21 mouse cellular contexts compared by ENCODE assay signal in genomic region chr19:22451290-22451689, GRCm38 (mm10).
DNase-seq lines count a peak whose midpoint lies in the region; ATAC-seq and TF ChIP-seq lines count a peak whose summit lies in the region.
"Had no signal": no experiment of that assay in that cellular context is flagged by ENCODE, and none has a peak within 500 bp of the region (broad histone marks: within the 10 kb centered on the region; RNA-seq: fewer than 3 reads in every experiment).

No protein-coding gene starts in this region.

- peak; percentile 52 for DNase-seq in cerebellum, postnatal 10 days
- no peak for DNase-seq in cerebellum, adult 9-11 months
- DNase-seq in lung, embryonic 14.5 days: peak; percentile 40
- no peak for DNase-seq in lung, postnatal 0 days (ENCODE audit: low spot score)
- DNase-seq in neural tube, embryonic 10.5 days (ENCODE audit: extremely low spot score, low spot score): no peak
- DNase-seq: adrenal gland, postnatal 14 days; gastrocnemius, postnatal 25 days; heart, adult 2 months; spleen, adult 18-20 months had no signal

- no peak for ATAC-seq in hindbrain, embryonic 15.5 days (ENCODE audit: low FRiP score, low read depth)
- ATAC-seq in hindbrain, embryonic 16.5 days: no peak
- ATAC-seq in lung, embryonic 14.5 days (ENCODE audit: insufficient read depth): no peak
- ATAC-seq in lung, postnatal 0 days: no peak
- ATAC-seq in neural tube, embryonic 15.5 days (ENCODE audit: low FRiP score): no peak
- ATAC-seq: CD4-positive, CD25-positive, alpha-beta regulatory T cell, adult 4 months; forebrain, embryonic 15.5 days; intestine, postnatal 0 days; liver, embryonic 12.5 days; midbrain, embryonic 15.5 days had no signal

- H3K27ac ChIP-seq in hindbrain, embryonic 15.5 days (replicated peaks): no peak overlapping the region
- H3K27ac ChIP-seq in hindbrain, embryonic 16.5 days (ENCODE audit: low read depth, low read length): no peak overlapping the region
- no peak overlapping the region for H3K27ac ChIP-seq in lung, embryonic 14.5 days (ENCODE audit: low read depth)
- no peak overlapping the region for H3K27ac ChIP-seq in lung, postnatal 0 days (ENCODE audit: low read length)
- H3K27ac ChIP-seq in neural tube, embryonic 15.5 days (replicated peaks): no peak overlapping the region
- H3K27ac ChIP-seq: embryonic facial prominence, embryonic 15.5 days; forebrain, embryonic 15.5 days; heart, adult 2 months; heart, embryonic 13.5 days; limb, embryonic 13.5 days; liver, embryonic 12.5 days; lung, embryonic 15.5 days; midbrain, embryonic 15.5 days had no signal

- H3K9ac ChIP-seq in hindbrain, embryonic 15.5 days: no peak overlapping the region
- H3K9ac ChIP-seq in hindbrain, embryonic 16.5 days (ENCODE audit: low read depth, low read length): no peak overlapping the region
- H3K9ac ChIP-seq in lung, embryonic 14.5 days: no peak overlapping the region
- no peak overlapping the region for H3K9ac ChIP-seq in lung, postnatal 0 days (replicated peaks; ENCODE audit: low read depth)
- no peak overlapping the region for H3K9ac ChIP-seq in neural tube, embryonic 15.5 days (replicated peaks)
- H3K9ac ChIP-seq: embryonic facial prominence, embryonic 15.5 days; forebrain, embryonic 15.5 days; heart, embryonic 13.5 days; limb, embryonic 13.5 days; liver, embryonic 12.5 days; lung, embryonic 15.5 days; midbrain, embryonic 15.5 days had no signal

- H3K4me3 ChIP-seq in hindbrain, embryonic 15.5 days: no peak overlapping the region
- no peak overlapping the region for H3K4me3 ChIP-seq in hindbrain, embryonic 16.5 days (ENCODE audit: low read length)
- no peak overlapping the region for H3K4me3 ChIP-seq in lung, embryonic 14.5 days (ENCODE audit: low read depth, low read length)
- no peak overlapping the region for H3K4me3 ChIP-seq in lung, postnatal 0 days (ENCODE audit: low read depth, low read length)
- H3K4me3 ChIP-seq in neural tube, embryonic 15.5 days (replicated peaks): no peak overlapping the region
- H3K4me3 ChIP-seq: embryonic facial prominence, embryonic 15.5 days; forebrain, embryonic 15.5 days; heart, adult 2 months; heart, embryonic 13.5 days; limb, embryonic 13.5 days; liver, embryonic 12.5 days; lung, embryonic 15.5 days; midbrain, embryonic 15.5 days had no signal

- H3K4me1 ChIP-seq in hindbrain, embryonic 15.5 days (replicated peaks): peaks cover 28% of the 10 kb centered on the region
- H3K4me1 ChIP-seq in hindbrain, embryonic 16.5 days (ENCODE audit: control insufficient read depth, insufficient read depth, low read depth, low read length): peaks cover 5% of the 10 kb centered on the region
- 0 out of 2 replicates have a peak, but pooled peaks cover 5% of the 10 kb centered on the region for H3K4me1 ChIP-seq in lung, embryonic 14.5 days (ENCODE audit: insufficient read depth)
- H3K4me1 ChIP-seq in lung, postnatal 0 days (ENCODE audit: insufficient read depth, low read depth, low read length): peaks cover 8% of the 10 kb centered on the region
- H3K4me1 ChIP-seq in neural tube, embryonic 15.5 days: peaks cover 25% of the 10 kb centered on the region
- H3K4me1 ChIP-seq: liver, embryonic 12.5 days had no signal

- H3K27me3 ChIP-seq in hindbrain, embryonic 15.5 days: no peaks in the 10 kb centered on the region
- no peaks in the 10 kb centered on the region for H3K27me3 ChIP-seq in hindbrain, embryonic 16.5 days (replicated peaks; ENCODE audit: control insufficient read depth, insufficient read depth, low read length)
- H3K27me3 ChIP-seq in lung, embryonic 14.5 days (ENCODE audit: insufficient read depth, low read length): no peaks in the 10 kb centered on the region
- no peaks in the 10 kb centered on the region for H3K27me3 ChIP-seq in lung, postnatal 0 days (replicated peaks; ENCODE audit: insufficient read depth, low read length)
- no peaks in the 10 kb centered on the region for H3K27me3 ChIP-seq in neural tube, embryonic 15.5 days (replicated peaks)
- H3K27me3 ChIP-seq: forebrain, embryonic 15.5 days; liver, embryonic 12.5 days; midbrain, embryonic 15.5 days had no signal

- TF ChIP-seq CTCF in lung, embryonic 14.5 days (IDR thresholded peaks at IDR 0.05; ENCODE audit: low read depth): no peak
- TF ChIP-seq CTCF in lung, postnatal 0 days (IDR thresholded peaks at IDR 0.05): no peak

- H3K4me2 ChIP-seq in hindbrain, embryonic 15.5 days: peak overlapping the region; percentile 85
- H3K4me2 ChIP-seq in hindbrain, embryonic 16.5 days (ENCODE audit: low read length): no peak overlapping the region; the same call in 1 of the 2 replicates
- H3K4me2 ChIP-seq in lung, embryonic 14.5 days: no peak overlapping the region
- H3K4me2 ChIP-seq in lung, postnatal 0 days (replicated peaks; ENCODE audit: low read depth, low read length): no peak overlapping the region
- peak overlapping the region; percentile 77; the same call in 1 of the 2 replicates for H3K4me2 ChIP-seq in neural tube, embryonic 15.5 days
- H3K4me2 ChIP-seq: embryonic facial prominence, embryonic 15.5 days; forebrain, embryonic 15.5 days; heart, embryonic 13.5 days; limb, embryonic 13.5 days; liver, embryonic 12.5 days; lung, embryonic 15.5 days had no signal

- TF ChIP-seq EP300 in lung, postnatal 0 days (IDR thresholded peaks at IDR 0.05): no peak

- 82% methylated on average over 5 of the region's 5 CpGs for WGBS in hindbrain, embryonic 15.5 days
- 82% methylated on average over 5 of the region's 5 CpGs for WGBS in hindbrain, embryonic 16.5 days
- 60% methylated on average over 5 of the region's 5 CpGs for WGBS in lung, embryonic 14.5 days
- 69% methylated on average over 5 of the region's 5 CpGs for WGBS in lung, postnatal 0 days
- WGBS in neural tube, embryonic 15.5 days: 88% methylated on average over 5 of the region's 5 CpGs

- H3K36me3 ChIP-seq in hindbrain, embryonic 15.5 days: no peaks in the 10 kb centered on the region
- H3K36me3 ChIP-seq in hindbrain, embryonic 16.5 days (ENCODE audit: control insufficient read depth, insufficient read depth, low read length): no peaks in the 10 kb centered on the region
- no peaks in the 10 kb centered on the region for H3K36me3 ChIP-seq in lung, embryonic 14.5 days (ENCODE audit: insufficient read depth)
- no peaks in the 10 kb centered on the region for H3K36me3 ChIP-seq in lung, postnatal 0 days (ENCODE audit: insufficient read depth, low read length)
- no peaks in the 10 kb centered on the region for H3K36me3 ChIP-seq in neural tube, embryonic 15.5 days
- H3K36me3 ChIP-seq: embryonic facial prominence, embryonic 15.5 days; forebrain, embryonic 15.5 days; heart, embryonic 13.5 days; limb, embryonic 13.5 days; liver, embryonic 12.5 days; lung, embryonic 15.5 days; midbrain, embryonic 15.5 days had no signal

- no peaks in the 10 kb centered on the region for H3K9me3 ChIP-seq in hindbrain, embryonic 15.5 days
- no peaks in the 10 kb centered on the region for H3K9me3 ChIP-seq in hindbrain, embryonic 16.5 days (ENCODE audit: control insufficient read depth, low read length)
- H3K9me3 ChIP-seq in lung, embryonic 14.5 days (ENCODE audit: low read depth, low read length): no peaks in the 10 kb centered on the region
- no peaks in the 10 kb centered on the region for H3K9me3 ChIP-seq in lung, postnatal 0 days (ENCODE audit: low read length)
- no peaks in the 10 kb centered on the region for H3K9me3 ChIP-seq in neural tube, embryonic 15.5 days (replicated peaks)
- H3K9me3 ChIP-seq: embryonic facial prominence, embryonic 15.5 days; forebrain, embryonic 15.5 days; heart, embryonic 13.5 days; limb, embryonic 13.5 days; liver, embryonic 12.5 days; lung, embryonic 15.5 days; midbrain, embryonic 15.5 days had no signal

Comparison
In these comparisons a context has a peak if more than half of its experiments do, and no peak if none do; other contexts are left out.
1. DNase-seq: peak in cerebellum, postnatal 10 days (2 of 2) and lung, embryonic 14.5 days (single experiment); none in cerebellum, adult 9-11 months (single experiment), lung, postnatal 0 days (single experiment) and neural tube, embryonic 10.5 days (single experiment).
2. H3K4me2 ChIP-seq: peak in hindbrain, embryonic 15.5 days (single experiment) and neural tube, embryonic 15.5 days (single experiment); none in hindbrain, embryonic 16.5 days (single experiment), lung, embryonic 14.5 days (single experiment) and lung, postnatal 0 days (single experiment).